Mouse (Mus musculus) E14TG2a.4 (cell line): Measurements from ENCODE around the gene Pdzd2.

Experiments
- CTCF ChIP-seq: conservative IDR thresholded peaks from 2 replicates; pipeline ENCODE4 v1.5.1; 2014; ENCODE audit warnings: low read length
- NANOG ChIP-seq: IDR thresholded peaks from 2 replicates; pipeline ENCODE4 v1.6.1; 2014; ENCODE audit warnings: borderline replicate concordance, low read length, mixed read lengths
- POU5F1 ChIP-seq: IDR thresholded peaks from 2 replicates; pipeline ENCODE4 v1.6.1; 2014; ENCODE audit warnings: low read length, borderline replicate concordance

DNA sequence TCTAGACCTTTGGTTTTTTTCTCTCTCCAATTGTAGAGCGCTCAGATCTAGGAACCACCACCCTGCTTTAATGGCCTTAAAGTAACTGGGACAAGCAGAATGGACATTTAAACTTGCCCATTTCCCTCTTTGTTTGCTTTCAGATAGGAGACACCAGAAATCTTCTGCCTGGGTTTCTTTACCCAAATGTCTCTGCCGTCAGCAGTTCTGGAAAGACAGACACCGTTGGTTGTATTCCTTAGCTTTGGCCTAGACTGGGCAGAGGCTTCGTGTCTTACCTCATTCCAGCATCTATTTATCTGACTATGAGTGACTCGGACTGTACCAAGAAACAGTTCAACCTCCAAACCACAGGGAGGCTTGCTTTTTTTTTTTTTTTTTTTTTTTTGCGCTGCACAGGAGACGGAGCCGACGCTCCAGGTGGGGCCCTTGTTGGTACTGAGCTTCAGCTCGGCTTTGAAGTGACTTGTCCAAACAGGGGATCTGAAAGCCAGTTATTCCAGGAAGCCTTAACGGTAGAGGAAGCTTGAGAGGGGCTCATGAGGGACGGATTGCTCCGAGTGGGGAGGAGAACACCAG lies 363.1 kb downstream of the Pdzd2 start:
- TF ChIP-seq CTCF, result no peak
- TF ChIP-seq POU5F1, result no peak
- TF ChIP-seq NANOG, result no peak
